Mouse (Mus musculus) heart, embryonic 16.5 days (tissue): ENCODE results near the gene Atf5. TPM values are rescaled to one million over a fixed set of nuclear protein-coding genes. Genes with fewer than 3 reads are reported as not detected.

Experiments used
- ATAC-seq: fragments of 200-750 bp; cut with Nextera tagmentation; replicated peaks from 2 replicates; pipeline ENCODE4 v1.8.0; 2017; ENCODE audit warnings: moderate number of reproducible peaks; ENCODE audit not compliant: insufficient read depth, low FRiP score; ENCODE audit errors: extremely low read depth
- H3K27ac ChIP-seq: fragments of 300-500 bp; sonication (generic); 2 replicates; pipeline ENCODE4 v1.5.1; 2014; ENCODE audit warnings: mild to moderate bottlenecking, low read length, control low read depth, moderate library complexity
- H3K27me3 ChIP-seq: fragments of 300-500 bp; sonication (generic); 2 replicates; pipeline ENCODE4 v1.6.1; 2014; ENCODE audit warnings: low read length, mixed read lengths; ENCODE audit not compliant: control insufficient read depth, insufficient read depth
- H3K36me3 ChIP-seq: fragments of 300-500 bp; sonication (generic); 2 replicates; pipeline ENCODE4 v1.6.1; 2014; ENCODE audit not compliant: control insufficient read depth, insufficient read depth
- H3K4me1 ChIP-seq: fragments of 300-500 bp; sonication (generic); 2 replicates; pipeline ENCODE4 v1.6.1; 2014; ENCODE audit warnings: low read length, mixed read lengths; ENCODE audit not compliant: control insufficient read depth, insufficient read depth
- H3K4me2 ChIP-seq: fragments of 300-500 bp; sonication (generic); 2 replicates; pipeline ENCODE4 v1.6.1; 2014; ENCODE audit warnings: low read depth, mild to moderate bottlenecking, control low read depth, low read length
- H3K4me3 ChIP-seq: fragments of 300-500 bp; sonication (generic); 2 replicates; pipeline ENCODE4 v1.5.1; 2014; ENCODE audit warnings: mild to moderate bottlenecking, control low read depth, low read length
- H3K9ac ChIP-seq: fragments of 300-500 bp; sonication (generic); 2 replicates; pipeline ENCODE4 v1.6.1; 2014; ENCODE audit warnings: low read length, control low read depth
- H3K9me3 ChIP-seq: fragments of 300-500 bp; sonication (generic); replicated peaks from 2 replicates; pipeline ENCODE4 v1.6.1; 2016; ENCODE audit warnings: low read length; ENCODE audit not compliant: control insufficient read depth
- WGBS: fragments of 180-500 bp; shearing (Covaris S2); extraction: QIAGEN DNeasy Blood & Tissue Kit; methylation state at CpG from one replicate; pipeline ENCODE4 v1.1.7; 2014; 5-methylcytosine and 5-hydroxymethylcytosine counted together
- microRNA counts: library from miRNA; unstranded; fragments of <30 nt; microRNA quantifications from one replicate; lab custom pipeline; 2016
- microRNA-seq: library from miRNA; unstranded; fragments of <30 nt; microRNA quantifications from one replicate; pipeline ENCODE4, GENCODE M21; 2017
- polyA plus RNA-seq: library from polyadenylated mRNA; unstranded; fragments of >200 nt; fragmentation: Nextera tagmentation; extraction: Ambion mirVana; gene quantifications from 2 replicates; pipeline ENCODE4 v1.2.1, GENCODE M21; 2015

Gene Atf5
- polyA plus RNA-seq, 1 experiment from 2014 or later, result 2.3 TPM

DNA sequence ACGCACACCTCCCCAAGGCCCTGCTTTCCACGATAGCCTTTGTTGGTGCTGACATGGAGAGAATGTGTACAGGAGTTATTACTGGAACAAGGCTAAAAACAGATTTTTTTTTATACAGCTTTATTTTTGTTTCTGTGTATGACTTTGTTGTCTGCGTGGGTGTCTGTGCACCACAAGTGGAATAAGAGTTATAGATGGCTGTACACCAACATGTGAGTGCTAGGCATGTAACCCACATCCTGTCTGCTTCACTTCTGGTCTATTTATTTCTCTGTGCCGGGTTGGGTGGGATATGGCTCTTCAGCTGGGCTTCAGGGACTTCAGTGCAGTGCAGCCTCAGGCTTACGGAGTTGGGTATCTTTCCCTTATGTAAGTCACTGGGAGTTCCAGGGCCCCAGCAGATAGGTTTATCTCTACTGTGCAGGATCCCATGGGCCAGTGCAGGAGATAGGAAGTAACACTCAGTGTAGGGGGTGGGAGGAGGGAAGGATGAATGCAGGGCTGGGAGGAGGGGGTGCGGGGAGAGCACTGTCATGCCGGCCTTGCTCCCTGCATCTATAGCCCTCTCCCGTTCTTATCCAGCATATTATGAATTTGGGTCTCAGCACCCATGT, 43.8 kb downstream of the Atf5 start:
- H3K27me3 ChIP-seq, result no peaks in the 10 kb centered on the region
- H3K4me1 ChIP-seq, result no peaks in the 10 kb centered on the region
- no peak overlapping the region for H3K27ac ChIP-seq
- no peaks in the 10 kb centered on the region for H3K9me3 ChIP-seq
- H3K4me2 ChIP-seq, result no peak overlapping the region
- H3K36me3 ChIP-seq, result peaks cover 48% of the 10 kb centered on the region
- no peak overlapping the region for H3K9ac ChIP-seq
- no peak overlapping the region for H3K4me3 ChIP-seq
- 74% methylated on average over 8 of the region's 8 CpGs for WGBS
- no peak for ATAC-seq

- H3K36me3 ChIP-seq, result peaks cover 45% of the 10 kb centered on the region
- no peak for ATAC-seq
- WGBS, result 15% methylated on average over 6 of the region's 6 CpGs
Measured at GRCm38 (mm10) chr7:44770046-44770578, 46.3 kb downstream of the Atf5 start.

GRCm38 (mm10) chr7:44768129-44768528, 48.3 kb downstream of the Atf5 start:
- Histone ChIP-seq H3K9ac (no peak overlapping the region), H3K4me3 (no peak overlapping the region), H3K4me1 (no peaks in the 10 kb centered on the region), H3K9me3 (no peaks in the 10 kb centered on the region), H3K27me3 (no peaks in the 10 kb centered on the region), H3K4me2 (no peak overlapping the region), H3K27ac (no peak overlapping the region), H3K36me3 (peaks cover 43% of the 10 kb centered on the region)
- WGBS, result 77% methylated on average over 5 of the region's 5 CpGs
- ATAC-seq, result no peak

More at GRCm38 (mm10) chr7:44770046-44770578, 46.3 kb downstream of the Atf5 start:
- H3K9me3 ChIP-seq, result no peaks in the 10 kb centered on the region
- H3K4me3 ChIP-seq, result no peak overlapping the region
- H3K27me3 ChIP-seq, result no peaks in the 10 kb centered on the region
- no peak overlapping the region for H3K9ac ChIP-seq
- H3K4me2 ChIP-seq, result no peak overlapping the region
- H3K27ac ChIP-seq, result no peak overlapping the region
- no peaks in the 10 kb centered on the region for H3K4me1 ChIP-seq

MicroRNAs encoded within 50 kb of the gene (microRNA counts, 519-probe panel; counts per million panel counts)
- microRNA mmu-miR-707 (lab: Ali Mortazavi, UCI), result not detected

Small RNA genes within 50 kb of the gene (microRNA-seq; reads per million reads assigned to microRNA genes)
- not detected for gene Mir707

Other genes with a start within 250 kb of the Atf5 start
- 2.8 and 11.6 TPM in 2 replicates for gene Napsa, start 244.3 kb downstream of the Atf5 start, polyA plus RNA-seq
- gene Kcnc3, start 226.0 kb downstream of the Atf5 start, polyA plus RNA-seq, result 0.08 and 0.32 TPM in 2 replicates
- gene Myh14, start 145.8 kb downstream of the Atf5 start, polyA plus RNA-seq, result 1.5 and 4.9 TPM in 2 replicates
- gene Izumo2, start 107.9 kb downstream of the Atf5 start, polyA plus RNA-seq, result not detected in 2 replicates
- 35.9 and 36.5 TPM in 2 replicates for gene Vrk3, start 68.2 kb downstream of the Atf5 start, polyA plus RNA-seq
- 0.54 and 0.80 TPM in 2 replicates for gene Zfp473, start 65.6 kb downstream of the Atf5 start, polyA plus RNA-seq
- gene Nup62, start 570 bp downstream of the Atf5 start, polyA plus RNA-seq, result 79.2 and 81.5 TPM in 2 replicates
- 2.4 and 4.6 TPM in 2 replicates for gene Il4i1, start 271 bp downstream of the Atf5 start, polyA plus RNA-seq
- gene Akt1s1, start 32.3 kb upstream of the Atf5 start, polyA plus RNA-seq, result 103 and 104 TPM in 2 replicates
- 60.5 and 62.3 TPM in 2 replicates for gene Tbc1d17, start 32.4 kb upstream of the Atf5 start, polyA plus RNA-seq
- 27.7 and 28.0 TPM in 2 replicates for gene Pnkp, start 40.5 kb upstream of the Atf5 start, polyA plus RNA-seq
- 210 and 269 TPM in 2 replicates for gene Ptov1, start 53.1 kb upstream of the Atf5 start, polyA plus RNA-seq
- 89.4 and 96.0 TPM in 2 replicates for gene Med25, start 76.1 kb upstream of the Atf5 start, polyA plus RNA-seq
- gene Fuz, start 79.4 kb upstream of the Atf5 start, polyA plus RNA-seq, result 15.3 and 16.0 TPM in 2 replicates
- 51.8 and 52.0 TPM in 2 replicates for gene Ap2a1, start 112.8 kb upstream of the Atf5 start, polyA plus RNA-seq
- 0.12 and 0.40 TPM in 2 replicates for gene Tsks, start 126.5 kb upstream of the Atf5 start, polyA plus RNA-seq
- 7.6 and 8.9 TPM in 2 replicates for gene Cpt1c, start 158.2 kb upstream of the Atf5 start, polyA plus RNA-seq
- gene Prmt1, start 169.9 kb upstream of the Atf5 start, polyA plus RNA-seq, result 355 and 387 TPM in 2 replicates
- 71.4 and 73.6 TPM in 2 replicates for gene Irf3, start 181.0 kb upstream of the Atf5 start, polyA plus RNA-seq
- 32.2 and 33.3 TPM in 2 replicates for gene Bcl2l12, start 182.1 kb upstream of the Atf5 start, polyA plus RNA-seq
- gene Scaf1, start 199.7 kb upstream of the Atf5 start, polyA plus RNA-seq, result 22.7 and 26.4 TPM in 2 replicates
- gene Rras, start 201.3 kb upstream of the Atf5 start, polyA plus RNA-seq, result 74.8 and 85.0 TPM in 2 replicates
- 5.6 and 7.3 TPM in 2 replicates for gene Prr12, start 236.2 kb upstream of the Atf5 start, polyA plus RNA-seq
- gene Nosip, start 245.8 kb upstream of the Atf5 start, polyA plus RNA-seq, result 53.8 and 55.9 TPM in 2 replicates
- 12.9 and 16.6 TPM in 2 replicates for gene Prrg2, start 246.0 kb upstream of the Atf5 start, polyA plus RNA-seq